Mouse (Mus musculus) forebrain, embryonic 10.5 days (tissue): ENCODE results near the gene Retsat. TPM values are rescaled to one million over a fixed set of nuclear protein-coding genes. Genes with fewer than 3 reads are reported as not detected.
A peak's percentile ranks its signal among the peaks of the same experiment; 100 is the strongest.

Source experiments
- DNase-seq: peaks from one replicate; pipeline ENCODE4 v3.0.0-alpha.2; 2017; ENCODE audit warnings: low spot score; ENCODE audit errors: extremely low spot score
- H3K27ac ChIP-seq: fragments of 300-500 bp; sonication (generic); 2 replicates; pipeline ENCODE4 v1.5.1; 2016; ENCODE audit warnings: mild to moderate bottlenecking
- H3K27me3 ChIP-seq: fragments of 300-500 bp; sonication (generic); 2 replicates; pipeline ENCODE4 v1.6.1; 2016; ENCODE audit warnings: mild to moderate bottlenecking; ENCODE audit not compliant: poor library complexity, severe bottlenecking
- H3K36me3 ChIP-seq: fragments of 300-500 bp; sonication (generic); replicated peaks from 2 replicates; pipeline ENCODE4 v1.6.1; 2016; ENCODE audit warnings: mild to moderate bottlenecking, moderate library complexity
- H3K4me1 ChIP-seq: fragments of 300-500 bp; sonication (generic); 2 replicates; pipeline ENCODE4 v1.6.1; 2016
- H3K4me3 ChIP-seq: fragments of 300-500 bp; sonication (generic); 2 replicates; pipeline ENCODE4 v1.5.1; 2016; ENCODE audit warnings: mild to moderate bottlenecking, moderate library complexity
- H3K9me3 ChIP-seq: fragments of 300-500 bp; sonication (generic); 2 replicates; pipeline ENCODE4 v1.6.1; 2016; ENCODE audit warnings: mild to moderate bottlenecking, moderate library complexity
- WGBS: fragments of 180-500 bp; shearing (Covaris S2); methylation state at CpG from one replicate; pipeline ENCODE4 v1.1.7; 2016; 5-methylcytosine and 5-hydroxymethylcytosine counted together
- polyA plus RNA-seq: library from polyadenylated mRNA; unstranded; fragments of >200 nt; fragmentation: Nextera tagmentation; extraction: Ambion mirVana; gene quantifications from 2 replicates; pipeline ENCODE4 v1.2.1, GENCODE M21; 2016

The Retsat gene
- polyA plus RNA-seq, result 8.1 and 8.3 TPM in 2 replicates

GRCm38 (mm10) chr6:72597956-72598753 is at the start of gene Retsat, which contains the start of gene Elmod3:
Gene Retsat, plus strand, starts transcription at chr6:72598475.
Gene Elmod3, minus strand, starts transcription at chr6:72598413.
- peak; percentile 89 for DNase-seq
- H3K9me3 ChIP-seq, result no peaks in the 10 kb centered on the region
- peaks cover 23% of the 10 kb centered on the region for H3K4me1 ChIP-seq
- H3K36me3 ChIP-seq, result no peaks in the 10 kb centered on the region
- H3K4me3 ChIP-seq, result peak within 1 kb of the TSS; percentile 72
- no peaks in the 10 kb centered on the region for H3K27me3 ChIP-seq
- 2% methylated on average over 38 of the region's 38 CpGs for WGBS
- peak within 1 kb of the TSS; percentile 82 for H3K27ac ChIP-seq

- Histone ChIP-seq H3K27ac (peak overlapping the region; percentile 32; the same call in 1 of the 2 replicates), H3K4me3 (no peak overlapping the region), H3K9me3 (no peaks in the 10 kb centered on the region), H3K27me3 (peaks cover 7% of the 10 kb centered on the region), H3K4me1 (peaks cover 57% of the 10 kb centered on the region), H3K36me3 (no peaks in the 10 kb centered on the region)
- WGBS, result 67% methylated on average over 9 of the region's 9 CpGs
- no peak for DNase-seq
Measured at GRCm38 (mm10) chr6:72549041-72549580, 49.2 kb upstream of the Retsat start.

GRCm38 (mm10) chr6:72550025-72550424 is 48.2 kb upstream of the Retsat start:
- H3K4me3 ChIP-seq, result no peak overlapping the region
- peak overlapping the region; percentile 32; the same call in 1 of the 2 replicates for H3K27ac ChIP-seq
- no peak for DNase-seq
- no peaks in the 10 kb centered on the region for H3K36me3 ChIP-seq
- 65% methylated on average over 6 of the region's 6 CpGs for WGBS
- H3K4me1 ChIP-seq, result peaks cover 50% of the 10 kb centered on the region
- H3K27me3 ChIP-seq, result no peaks in the 10 kb centered on the region; the same call in 1 of the 2 replicates
- H3K9me3 ChIP-seq, result no peaks in the 10 kb centered on the region

GRCm38 (mm10) chr6:72550503-72551100 is 47.7 kb upstream of the Retsat start:
- 89% methylated on average over 10 of the region's 10 CpGs for WGBS
- no peak for DNase-seq

GRCm38 (mm10) chr6:72552171-72553078 is 45.9 kb upstream of the Retsat start:
- Histone ChIP-seq H3K4me1 (peaks cover 46% of the 10 kb centered on the region), H3K36me3 (no peaks in the 10 kb centered on the region), H3K4me3 (peak overlapping the region; percentile 57), H3K27me3 (no peaks in the 10 kb centered on the region), H3K9me3 (no peaks in the 10 kb centered on the region), H3K27ac (peak overlapping the region; percentile 90)
- WGBS, result 17% methylated on average over 27 of the region's 27 CpGs
- peak; percentile 62 for DNase-seq

More at GRCm38 (mm10) chr6:72550503-72551100, 47.7 kb upstream of the Retsat start:
- Histone ChIP-seq H3K4me1 (peaks cover 46% of the 10 kb centered on the region), H3K27me3 (no peaks in the 10 kb centered on the region; the same call in 1 of the 2 replicates), H3K27ac (peak overlapping the region; percentile 90; the same call in 1 of the 2 replicates), H3K9me3 (no peaks in the 10 kb centered on the region), H3K4me3 (no peak overlapping the region), H3K36me3 (no peaks in the 10 kb centered on the region)

GRCm38 (mm10) chr6:72553079-72553412 is 45.2 kb upstream of the Retsat start:
- Histone ChIP-seq H3K4me1 (peaks cover 46% of the 10 kb centered on the region), H3K27me3 (no peaks in the 10 kb centered on the region), H3K4me3 (peak overlapping the region; percentile 57)

GRCm38 (mm10) chr6:72560801-72561200 is 37.5 kb upstream of the Retsat start:
- H3K4me1 ChIP-seq, result peaks cover 19% of the 10 kb centered on the region
- H3K27me3 ChIP-seq, result no peaks in the 10 kb centered on the region
- H3K36me3 ChIP-seq, result no peaks in the 10 kb centered on the region
- no peak overlapping the region for H3K4me3 ChIP-seq
- WGBS, result 79% methylated on average over 8 of the region's 8 CpGs
- no peak overlapping the region for H3K27ac ChIP-seq
- no peaks in the 10 kb centered on the region for H3K9me3 ChIP-seq
- DNase-seq, result no peak

More at GRCm38 (mm10) chr6:72553079-72553412, 45.2 kb upstream of the Retsat start:
- Histone ChIP-seq H3K9me3 (no peaks in the 10 kb centered on the region), H3K36me3 (no peaks in the 10 kb centered on the region), H3K27ac (peak overlapping the region; percentile 90)
- whole genome bisulfite sequencing, result 21% methylated on average over 8 of the region's 8 CpGs
- DNase-seq, result no peak

GRCm38 (mm10) chr6:72562486-72562885 is 35.8 kb upstream of the Retsat start:
- H3K4me1 ChIP-seq, result peaks cover 20% of the 10 kb centered on the region
- H3K27ac ChIP-seq, result no peak overlapping the region
- H3K4me3 ChIP-seq, result no peak overlapping the region
- no peaks in the 10 kb centered on the region for H3K27me3 ChIP-seq
- DNase-seq, result no peak
- no peaks in the 10 kb centered on the region for H3K9me3 ChIP-seq
- H3K36me3 ChIP-seq, result no peaks in the 10 kb centered on the region
- WGBS, result 48% methylated on average over 6 of the region's 6 CpGs

GRCm38 (mm10) chr6:72562894-72563293 is 35.4 kb upstream of the Retsat start:
- no peak overlapping the region for H3K27ac ChIP-seq
- DNase-seq, result no peak
- WGBS, result 67% methylated on average over 5 of the region's 5 CpGs

GRCm38 (mm10) chr6:72565506-72565905 is 32.8 kb upstream of the Retsat start:
- H3K36me3 ChIP-seq, result peaks cover 6% of the 10 kb centered on the region; the same call in 1 of the 2 replicates
- H3K27me3 ChIP-seq, result no peaks in the 10 kb centered on the region
- no peaks in the 10 kb centered on the region for H3K9me3 ChIP-seq
- WGBS, result 74% methylated on average over 7 of the region's 7 CpGs
- H3K4me3 ChIP-seq, result no peak overlapping the region
- no peak for DNase-seq
- H3K27ac ChIP-seq, result peak overlapping the region; percentile 68
- H3K4me1 ChIP-seq, result peaks cover 20% of the 10 kb centered on the region

More at GRCm38 (mm10) chr6:72562894-72563293, 35.4 kb upstream of the Retsat start:
- H3K27me3 ChIP-seq, result no peaks in the 10 kb centered on the region
- H3K4me3 ChIP-seq, result no peak overlapping the region
- peaks cover 20% of the 10 kb centered on the region for H3K4me1 ChIP-seq
- H3K36me3 ChIP-seq, result 0 out of 2 replicates have a peak, but pooled peaks cover under 1% of the 10 kb centered on the region
- no peaks in the 10 kb centered on the region for H3K9me3 ChIP-seq

GRCm38 (mm10) chr6:72566044-72566443 is 32.2 kb upstream of the Retsat start:
- H3K27ac ChIP-seq, result peak overlapping the region; percentile 68

GRCm38 (mm10) chr6:72567508-72567907 is 30.8 kb upstream of the Retsat start:
- Histone ChIP-seq H3K9me3 (no peaks in the 10 kb centered on the region), H3K27ac (no peak overlapping the region), H3K4me3 (no peak overlapping the region), H3K36me3 (peaks cover 6% of the 10 kb centered on the region; the same call in 1 of the 2 replicates), H3K4me1 (peaks cover 17% of the 10 kb centered on the region), H3K27me3 (no peaks in the 10 kb centered on the region)
- 88% methylated on average over 5 of the region's 5 CpGs for WGBS
- no peak for DNase-seq

More at GRCm38 (mm10) chr6:72566044-72566443, 32.2 kb upstream of the Retsat start:
- WGBS, result 4% methylated on average over 4 of the region's 4 CpGs
- Histone ChIP-seq H3K9me3 (no peaks in the 10 kb centered on the region), H3K27me3 (no peaks in the 10 kb centered on the region), H3K4me1 (peaks cover 20% of the 10 kb centered on the region), H3K36me3 (peaks cover 6% of the 10 kb centered on the region; the same call in 1 of the 2 replicates), H3K4me3 (peak overlapping the region; percentile 8; the same call in 1 of the 2 replicates)
- peak; percentile 82 for DNase-seq
